Mouse (Mus musculus) heart, adult 9 months (tissue): ENCODE measurements at regions not wholly inside any gene's neighbourhood (a gene's known extent, or its start where the extent isn't known, plus 50 kb on each side); places are given as distances from the start of the nearest gene placed in this dataset.

ENCODE experiments used
- DNase-seq, 2 experiments: peaks; one replicate each; pipeline ENCODE4 v3.0.0; 2022; ENCODE audit warnings: low spot score in 2 of 2

DNA sequence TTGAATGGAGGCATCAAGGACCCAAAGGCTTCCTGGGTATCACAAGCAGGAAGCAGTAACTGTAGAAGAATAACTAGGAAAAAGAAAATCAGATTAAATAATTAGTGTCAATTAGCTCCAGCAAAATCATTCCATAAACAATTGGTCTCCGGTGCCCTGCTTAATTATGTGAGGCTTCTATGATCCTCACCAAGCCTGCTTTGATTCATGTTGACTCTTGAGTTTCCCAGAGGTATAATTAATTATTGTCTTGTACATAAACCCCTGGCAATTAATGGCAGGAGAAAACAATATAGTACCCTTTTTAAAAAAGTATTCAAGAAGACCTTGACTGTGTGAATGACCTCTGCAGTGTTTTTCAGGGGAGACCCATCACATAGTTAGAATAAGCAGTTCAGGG, 61.5 kb upstream of the Sp8 start:
- DNase-seq: no peak

GRCm38 (mm10) chr12:118781978-118782377, 64.2 kb upstream of the Sp8 start:
- no peak for DNase-seq

- no peak for DNase-seq
These were observed 70.6 kb upstream of the Sp8 start for GRCm38 (mm10) chr12:118775463-118776064.

DNA sequence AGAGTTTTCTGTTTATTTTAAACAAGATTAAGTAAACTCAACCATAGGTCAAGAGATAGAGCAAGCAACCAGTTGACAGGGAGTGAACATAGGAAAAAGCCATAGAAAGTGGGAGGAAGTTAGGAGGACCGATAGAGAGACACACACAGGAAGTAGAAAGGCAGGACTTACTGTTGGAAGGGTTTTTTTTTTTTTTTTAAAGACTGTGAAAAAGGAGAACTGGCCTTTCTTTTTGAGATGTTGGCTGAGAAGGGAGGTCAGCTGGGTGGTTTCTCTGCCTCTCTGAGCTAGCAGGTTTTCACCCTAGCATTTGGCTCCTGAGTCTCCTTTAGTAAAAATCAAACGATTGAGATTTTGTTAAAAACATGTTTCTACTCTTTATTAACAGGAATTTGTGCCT, 73.3 kb upstream of the Sp8 start:
- no peak for DNase-seq

DNA sequence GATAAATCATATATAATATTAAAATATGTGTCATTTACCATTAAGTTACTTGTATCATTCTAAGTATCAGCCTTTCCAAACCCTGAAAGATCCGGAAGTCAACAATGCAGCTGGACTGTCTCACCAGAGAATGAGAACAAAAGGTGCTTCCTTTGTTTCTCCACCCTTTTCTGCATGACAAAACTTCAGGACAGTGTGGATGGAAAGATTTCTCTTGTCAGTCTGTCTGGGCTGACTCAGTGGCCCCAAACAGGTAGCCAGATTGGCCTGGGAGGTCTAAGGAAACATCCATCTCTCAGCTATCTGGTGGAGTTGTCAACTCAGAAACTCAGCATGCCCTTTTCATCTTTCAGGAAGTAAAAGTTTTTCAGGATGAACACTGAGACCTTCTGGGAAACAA, 79.7 kb upstream of the Sp8 start:
- no peak for DNase-seq

GRCm38 (mm10) chr12:118754076-118754475, 92.1 kb upstream of the Sp8 start:
- DNase-seq: no peak

GRCm38 (mm10) chr12:118739103-118739502, 107.0 kb upstream of the Sp8 start:
- no peak for DNase-seq

DNA sequence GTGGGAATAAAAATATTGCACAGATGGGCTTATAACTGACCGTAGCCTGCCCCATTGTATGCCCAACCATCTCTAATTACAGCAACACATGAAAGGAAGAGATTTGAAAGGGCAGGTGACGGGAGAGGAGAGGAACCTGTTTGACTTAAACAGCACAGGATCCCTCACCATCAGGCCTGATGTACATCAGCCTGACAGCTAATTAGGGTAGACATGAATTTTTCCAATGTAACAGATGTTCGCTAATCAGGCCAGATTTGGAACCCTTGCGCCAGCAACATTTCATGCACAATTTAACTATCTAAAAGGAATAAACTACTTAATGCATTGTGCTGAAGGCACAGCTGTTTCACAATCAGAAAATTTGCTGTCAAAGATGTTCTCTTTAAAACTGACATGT, 120.2 kb upstream of the Sp8 start:
- DNase-seq: no peak

- no peak for DNase-seq
These were observed 126.1 kb upstream of the Sp8 start for GRCm38 (mm10) chr12:118719878-118720573.

DNA sequence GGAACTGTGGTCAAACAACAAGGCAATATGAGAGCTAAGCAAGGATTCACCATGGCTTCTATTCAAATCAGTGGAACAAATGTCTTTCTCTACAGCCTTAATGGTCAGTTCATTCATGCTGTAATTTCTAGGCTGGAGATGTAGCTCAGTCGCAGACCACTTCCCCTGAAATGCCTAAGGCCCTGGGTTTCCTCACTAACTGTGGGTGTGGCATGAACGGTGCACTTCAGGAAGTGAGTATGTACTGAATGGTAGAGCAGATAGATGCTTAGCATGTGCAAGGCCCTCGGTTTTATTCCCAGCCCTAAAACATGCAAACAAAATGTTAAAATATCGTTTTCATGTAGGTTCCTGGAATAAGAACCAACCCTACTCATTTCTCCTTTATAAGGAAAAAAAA, 129.3 kb upstream of the Sp8 start:
- DNase-seq: no peak

DNA sequence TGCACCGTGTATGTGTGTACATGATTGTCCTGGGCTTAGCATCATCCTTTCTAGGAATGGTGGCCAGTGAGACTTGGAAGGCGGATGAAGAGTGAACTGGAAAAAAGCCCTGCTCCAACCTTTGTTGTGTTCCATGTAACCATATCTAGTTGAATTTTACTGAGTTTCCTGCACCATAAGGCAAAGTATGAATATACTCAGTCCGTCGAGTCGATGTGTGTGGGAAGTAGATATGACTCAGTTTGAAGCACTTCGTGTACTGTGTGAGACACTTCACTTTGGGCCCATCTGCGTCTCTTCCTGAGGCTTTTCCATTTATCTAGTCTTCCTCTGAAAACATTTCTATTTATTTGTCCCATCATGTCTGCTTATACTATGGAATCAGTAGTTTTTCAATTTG, 139.5 kb upstream of the Sp8 start:
- no peak for DNase-seq

- no peak for DNase-seq
These were observed 141.3 kb upstream of the Sp8 start for GRCm38 (mm10) chr12:118704826-118705225.

- no peak for DNase-seq
These were observed 142.4 kb upstream of the Sp8 start for GRCm38 (mm10) chr12:118703730-118704129.

DNA sequence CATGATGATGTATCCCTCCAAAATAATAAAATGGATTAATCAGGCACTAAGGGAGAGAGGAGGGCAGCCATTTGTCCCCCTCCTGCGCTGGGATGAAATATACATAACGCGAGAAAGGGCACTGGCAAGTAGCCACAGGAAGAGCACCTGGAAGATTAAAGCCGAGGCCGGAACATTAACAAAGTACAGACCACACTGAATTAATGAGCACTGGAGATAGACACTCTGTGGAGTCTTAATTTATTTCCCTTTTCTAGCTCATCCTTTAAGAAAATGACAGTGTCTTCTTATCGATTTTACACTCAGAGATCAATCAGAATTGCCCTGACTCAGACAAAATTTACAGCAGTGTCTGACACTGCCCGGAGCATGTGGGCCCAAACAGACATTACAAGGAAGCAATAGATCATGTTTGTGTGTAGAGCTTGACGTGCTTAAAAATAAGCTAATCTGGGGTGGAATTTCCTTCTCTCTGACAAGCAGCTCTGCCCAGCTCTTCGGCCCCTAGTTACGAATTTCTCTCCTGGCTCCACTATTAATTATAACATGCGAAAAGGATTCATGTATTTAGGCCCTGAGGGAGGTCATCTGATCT, 143.0 kb upstream of the Sp8 start:
- no peak for DNase-seq

GRCm38 (mm10) chr12:118701838-118702237, 144.3 kb upstream of the Sp8 start:
- DNase-seq: no peak

DNA sequence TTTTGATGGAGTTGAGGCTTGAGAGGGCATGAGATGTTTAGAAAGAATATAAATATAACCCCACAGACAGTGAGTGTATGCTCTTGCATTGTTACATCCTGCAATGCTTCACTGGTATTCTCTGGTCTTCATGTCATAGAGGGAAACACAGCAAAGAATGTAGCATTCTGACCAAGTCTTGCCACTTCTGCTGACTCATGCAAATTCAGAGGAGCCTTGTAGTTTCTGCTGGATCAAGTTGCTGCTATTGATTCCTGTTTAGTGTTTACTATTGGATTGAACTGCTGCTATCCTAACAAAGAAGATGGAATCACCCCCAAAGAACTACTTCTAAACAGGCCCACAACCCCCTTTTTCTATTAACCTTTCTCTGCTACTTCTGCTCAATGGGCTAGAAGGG, 148.0 kb upstream of the Sp8 start:
- no peak for DNase-seq

DNA sequence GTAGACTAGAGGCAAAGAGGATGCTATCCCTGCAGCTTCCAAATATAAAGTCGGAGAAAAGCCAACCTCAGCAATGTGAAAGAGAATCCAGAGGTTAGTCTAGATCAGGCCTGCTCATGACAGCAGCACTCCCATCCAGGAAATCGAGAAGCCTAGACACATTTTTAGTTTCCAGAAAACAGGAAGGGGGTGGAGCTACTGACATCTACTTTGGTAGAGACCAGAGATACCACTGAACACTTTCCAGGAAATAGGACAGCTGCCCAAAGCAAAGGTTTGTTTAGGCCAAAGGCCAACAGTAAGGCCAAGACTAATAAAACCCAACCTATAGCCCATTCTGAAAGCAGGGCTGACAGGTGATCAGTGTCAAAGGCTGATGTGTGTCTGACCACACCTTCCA, 151.4 kb upstream of the Sp8 start:
- no peak for DNase-seq

DNA sequence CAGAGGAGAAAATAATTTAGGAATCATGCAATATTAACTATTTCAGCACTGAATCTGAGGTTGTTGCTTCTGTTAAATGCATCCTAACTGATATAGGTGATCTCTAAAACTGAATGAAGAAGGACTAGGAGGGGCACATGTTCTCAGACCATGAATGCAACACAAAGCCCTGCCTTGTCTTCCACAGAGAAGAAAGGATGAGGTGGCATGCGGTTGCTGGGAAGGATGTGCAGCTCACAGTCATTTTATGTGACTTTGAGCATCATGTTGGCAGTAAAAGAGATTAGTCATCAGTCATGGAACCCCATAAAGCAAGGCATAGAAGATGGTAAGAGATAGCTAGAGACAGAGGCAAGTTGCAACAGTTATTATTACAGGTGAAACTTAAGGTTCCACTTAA, 163.2 kb upstream of the Sp8 start:
- DNase-seq: no peak

GRCm38 (mm10) chr12:118677989-118678388, 168.1 kb upstream of the Sp8 start:
- DNase-seq: no peak

GRCm38 (mm10) chr12:118661575-118661974, 184.6 kb upstream of the Sp8 start:
- no peak for DNase-seq

GRCm38 (mm10) chr12:118661214-118661486, 185.0 kb upstream of the Sp8 start:
- DNase-seq: no peak

DNA sequence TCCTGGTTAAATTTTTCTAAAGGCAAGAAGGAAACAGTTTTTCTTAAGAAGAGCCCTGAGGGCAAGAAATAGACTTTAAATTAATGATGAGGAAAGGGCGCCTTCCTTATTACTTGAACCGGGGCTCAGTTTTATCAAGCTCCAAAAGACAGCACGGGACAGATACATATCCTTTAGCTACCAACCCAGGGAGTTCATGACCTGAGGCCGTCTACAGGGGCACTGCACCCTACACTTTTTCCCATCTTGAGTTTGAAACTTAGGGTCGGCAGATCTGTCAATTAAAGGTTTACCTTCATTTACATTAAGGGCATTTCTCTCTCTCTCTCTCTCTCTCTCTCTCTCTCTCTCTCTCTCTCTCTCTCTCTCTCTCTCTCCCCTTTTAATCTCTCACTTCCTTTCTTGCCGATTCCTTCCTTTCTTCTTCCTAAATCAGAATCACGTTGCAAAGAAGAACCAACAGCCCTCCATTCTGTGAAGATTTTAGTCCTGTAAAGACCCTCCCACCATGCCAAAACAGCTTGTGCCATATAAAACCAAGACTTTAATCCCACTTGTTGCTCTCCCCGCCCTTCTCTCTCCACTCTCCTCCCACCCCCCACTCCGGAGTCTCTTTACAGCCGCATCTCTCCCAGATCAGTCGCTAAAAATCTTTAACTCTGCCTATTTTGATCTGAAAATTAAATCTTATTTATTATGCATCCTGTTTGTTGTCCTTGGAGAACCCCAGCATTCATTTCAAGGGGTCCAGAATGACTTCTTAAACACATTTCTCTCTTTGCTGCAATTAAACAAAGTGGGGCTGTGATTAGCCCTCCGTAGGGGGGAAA, 185.5 kb upstream of the Sp8 start:
- no peak for DNase-seq
